Comparison of ENCODE assay signal across 8 mouse cellular contexts in the genomic region with DNA sequence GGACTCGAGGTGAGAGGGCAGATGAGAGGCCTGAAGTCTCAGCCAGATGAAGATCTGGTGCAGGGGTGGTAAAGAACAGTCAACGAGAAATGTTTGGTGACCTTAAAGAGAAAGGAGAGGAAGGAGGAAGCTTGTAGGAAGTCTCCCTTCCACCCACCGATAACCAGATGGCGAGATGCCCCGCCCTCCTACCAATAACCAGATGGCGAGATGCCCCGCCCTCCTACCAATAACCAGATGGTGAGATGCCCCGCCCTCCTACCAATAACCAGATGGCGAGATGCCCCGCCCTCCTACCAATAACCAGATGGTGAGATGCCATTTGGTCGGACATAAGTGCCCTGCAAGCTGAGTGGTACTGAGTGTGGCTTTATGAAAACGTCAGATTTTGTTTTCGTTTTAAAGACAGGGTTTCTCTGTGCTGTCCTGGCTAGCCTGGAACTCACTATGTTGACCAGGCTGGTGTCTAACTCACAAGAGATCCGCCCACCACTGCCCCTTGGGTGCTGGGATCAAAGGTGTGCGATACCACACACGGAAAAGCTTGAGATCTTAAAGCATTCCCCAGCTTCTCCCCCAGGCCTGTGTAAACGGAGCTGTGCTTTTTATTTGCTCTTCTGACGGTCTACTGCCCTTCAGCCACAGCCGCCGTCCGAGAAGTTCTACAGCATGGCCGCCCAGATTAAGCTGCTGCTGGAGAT. TPM values are rescaled to one million over a fixed set of nuclear protein-coding genes. Genes with fewer than 3 reads are reported as not detected.
DNase-seq lines count a peak whose midpoint lies in the region; ATAC-seq and TF ChIP-seq lines count a peak whose summit lies in the region.

No protein-coding gene starts in this region.

- 0 out of 2 replicates have a peak, but pooled peaks cover 4% of the 10 kb centered on the region for H3K27me3 ChIP-seq in lung, embryonic 14.5 days (ENCODE audit: insufficient read depth, low read length)
- H3K27me3 ChIP-seq in limb, embryonic 15.5 days = no peaks in the 10 kb centered on the region
- H3K27me3 ChIP-seq in stomach, embryonic 15.5 days (replicated peaks) = no peaks in the 10 kb centered on the region

- H3K27ac ChIP-seq in lung, embryonic 14.5 days (ENCODE audit: low read depth) = 0 out of 2 replicates have a peak overlapping the region, but pooled peaks have one; percentile 9
- H3K27ac ChIP-seq in limb, embryonic 15.5 days = peak overlapping the region; percentile 17; the same call in 1 of the 2 replicates
- H3K27ac ChIP-seq in stomach, embryonic 15.5 days = peak overlapping the region; percentile 59

- no peaks in the 10 kb centered on the region for H3K9me3 ChIP-seq in lung, embryonic 14.5 days (ENCODE audit: low read depth, low read length)
- no peaks in the 10 kb centered on the region for H3K9me3 ChIP-seq in limb, embryonic 15.5 days
- no peaks in the 10 kb centered on the region for H3K9me3 ChIP-seq in stomach, embryonic 15.5 days

- H3K4me3 ChIP-seq in lung, embryonic 14.5 days (ENCODE audit: low read depth, low read length) = no peak overlapping the region
- no peak overlapping the region for H3K4me3 ChIP-seq in limb, embryonic 15.5 days
- no peak overlapping the region for H3K4me3 ChIP-seq in stomach, embryonic 15.5 days (replicated peaks)

- ATAC-seq in lung, embryonic 14.5 days (ENCODE audit: insufficient read depth) = no peak
- ATAC-seq in erythroblast, adult 5-6 weeks (replicated peaks; ENCODE audit: low FRiP score, poor library complexity, severe bottlenecking) = peak; percentile 82
- ATAC-seq in limb, embryonic 15.5 days (ENCODE audit: insufficient number of reproducible peaks, low FRiP score, low TSS enrichment, low read depth) = no peak
- no peak for ATAC-seq in stomach, embryonic 15.5 days (ENCODE audit: insufficient read depth, low FRiP score, low read depth)

- no peak for TF ChIP-seq CTCF in lung, embryonic 14.5 days (IDR thresholded peaks at IDR 0.05; ENCODE audit: low read depth)

- peaks cover 50% of the 10 kb centered on the region for H3K36me3 ChIP-seq in lung, embryonic 14.5 days (ENCODE audit: insufficient read depth)
- peaks cover 47% of the 10 kb centered on the region for H3K36me3 ChIP-seq in limb, embryonic 15.5 days
- H3K36me3 ChIP-seq in stomach, embryonic 15.5 days = peaks cover 38% of the 10 kb centered on the region

- peaks cover 11% of the 10 kb centered on the region for H3K4me1 ChIP-seq in lung, embryonic 14.5 days (ENCODE audit: insufficient read depth)
- H3K4me1 ChIP-seq in limb, embryonic 15.5 days = peaks cover 49% of the 10 kb centered on the region
- peaks cover 17% of the 10 kb centered on the region for H3K4me1 ChIP-seq in stomach, embryonic 15.5 days

- WGBS in lung, embryonic 14.5 days = 61% methylated on average over 22 of the region's 22 CpGs
- 48% methylated on average over 22 of the region's 22 CpGs for WGBS in limb, embryonic 15.5 days
- WGBS in stomach, embryonic 15.5 days = 60% methylated on average over 22 of the region's 22 CpGs

- no peak for DNase-seq in lung, embryonic 14.5 days
- no peak for DNase-seq in lung, postnatal 36 days
- no peak for DNase-seq in layer of hippocampus, adult 9-11 months
- DNase-seq in adrenal gland, postnatal 36 days = no peak
- no peak for DNase-seq in thymus, adult 18-20 months

- H3K9ac ChIP-seq in lung, embryonic 14.5 days = no peak overlapping the region
- H3K9ac ChIP-seq in limb, embryonic 15.5 days = no peak overlapping the region
- H3K9ac ChIP-seq in stomach, embryonic 15.5 days = no peak overlapping the region

- peak overlapping the region; percentile 85; the same call in 1 of the 2 replicates for H3K4me2 ChIP-seq in lung, embryonic 14.5 days
- no peak overlapping the region for H3K4me2 ChIP-seq in limb, embryonic 15.5 days
- peak overlapping the region; percentile 17; the same call in 1 of the 2 replicates for H3K4me2 ChIP-seq in stomach, embryonic 15.5 days

RNA-seq across cellular contexts. Expression of gene Slc39a11, which starts 1.5 kb away (rescaled TPM):
- polyA plus RNA-seq in lung, embryonic 14.5 days (2014; fragmentation: Nextera tagmentation; extraction: Ambion mirVana) = 19.6 and 21.8 TPM in 2 replicates
- 6.3 and 13.6 TPM in 2 replicates for total RNA-seq in erythroblast, adult 5-6 weeks (2015; ENCODE audit: low replicate concordance)
- 5.7 and 7.5 TPM in 2 replicates for total RNA-seq in erythroblast, adult 5-6 weeks (2017; ENCODE audit: low replicate concordance)
- 30.0 and 30.1 TPM in 2 replicates for polyA plus RNA-seq in limb, embryonic 15.5 days (2015; fragmentation: Nextera tagmentation; extraction: Ambion mirVana)
- polyA plus RNA-seq in stomach, embryonic 15.5 days (2015; fragmentation: Nextera tagmentation; extraction: Ambion mirVana) = 37.1 and 46.6 TPM in 2 replicates
- 10 to 100 TPM; 27.4 to 27.7 TPM for total RNA-seq in adrenal gland, postnatal 36 days (2021)

RNA-seq across cellular contexts. Expression of gene Cog1, which starts 2.4 kb away (rescaled TPM):
- 28.4 and 28.8 TPM in 2 replicates for polyA plus RNA-seq in lung, embryonic 14.5 days (2014; fragmentation: Nextera tagmentation; extraction: Ambion mirVana)
- total RNA-seq in erythroblast, adult 5-6 weeks (2015; ENCODE audit: low replicate concordance) = 14.2 and 18.3 TPM in 2 replicates
- total RNA-seq in erythroblast, adult 5-6 weeks (2017; ENCODE audit: low replicate concordance) = 11.7 and 12.7 TPM in 2 replicates
- 24.9 and 25.4 TPM in 2 replicates for polyA plus RNA-seq in limb, embryonic 15.5 days (2015; fragmentation: Nextera tagmentation; extraction: Ambion mirVana)
- polyA plus RNA-seq in stomach, embryonic 15.5 days (2015; fragmentation: Nextera tagmentation; extraction: Ambion mirVana) = 23.1 and 25.3 TPM in 2 replicates
- total RNA-seq in adrenal gland, postnatal 36 days (2021) = 10 to 100 TPM; 35.4 to 39.5 TPM

RNA-seq across cellular contexts. Expression of gene Sstr2, which starts 32.2 kb away (rescaled TPM):
- 1.4 and 2.0 TPM in 2 replicates for polyA plus RNA-seq in lung, embryonic 14.5 days (2014; fragmentation: Nextera tagmentation; extraction: Ambion mirVana)
- 0.63 TPM in 1 of 2 replicates, not detected in the other for total RNA-seq in erythroblast, adult 5-6 weeks (2015; ENCODE audit: low replicate concordance)
- total RNA-seq in erythroblast, adult 5-6 weeks (2017; ENCODE audit: low replicate concordance) = 0.56 TPM in 1 of 2 replicates, not detected in the other
- polyA plus RNA-seq in limb, embryonic 15.5 days (2015; fragmentation: Nextera tagmentation; extraction: Ambion mirVana) = 1.0 and 1.6 TPM in 2 replicates
- 1.7 and 1.9 TPM in 2 replicates for polyA plus RNA-seq in stomach, embryonic 15.5 days (2015; fragmentation: Nextera tagmentation; extraction: Ambion mirVana)
- 1 to 10 TPM; 1.6 to 3.9 TPM for total RNA-seq in adrenal gland, postnatal 36 days (2021)

RNA-seq across cellular contexts. Expression of gene Fam104a, which starts 32.6 kb away (rescaled TPM):
- 46.6 and 52.0 TPM in 2 replicates for polyA plus RNA-seq in lung, embryonic 14.5 days (2014; fragmentation: Nextera tagmentation; extraction: Ambion mirVana)
- 20.0 and 21.7 TPM in 2 replicates for total RNA-seq in erythroblast, adult 5-6 weeks (2015; ENCODE audit: low replicate concordance)
- total RNA-seq in erythroblast, adult 5-6 weeks (2017; ENCODE audit: low replicate concordance) = 23.3 and 37.5 TPM in 2 replicates
- 45.6 and 46.0 TPM in 2 replicates for polyA plus RNA-seq in limb, embryonic 15.5 days (2015; fragmentation: Nextera tagmentation; extraction: Ambion mirVana)
- 43.8 and 49.8 TPM in 2 replicates for polyA plus RNA-seq in stomach, embryonic 15.5 days (2015; fragmentation: Nextera tagmentation; extraction: Ambion mirVana)
- 10 to 100 TPM; 32.0 to 39.7 TPM for total RNA-seq in adrenal gland, postnatal 36 days (2021)

RNA-seq across cellular contexts. Expression of gene D11Wsu47e, which starts 32.9 kb away (rescaled TPM):
- polyA plus RNA-seq in lung, embryonic 14.5 days (2014; fragmentation: Nextera tagmentation; extraction: Ambion mirVana) = 20.9 and 22.9 TPM in 2 replicates
- 1.3 and 8.1 TPM in 2 replicates for total RNA-seq in erythroblast, adult 5-6 weeks (2015; ENCODE audit: low replicate concordance)
- 11.2 and 11.7 TPM in 2 replicates for total RNA-seq in erythroblast, adult 5-6 weeks (2017; ENCODE audit: low replicate concordance)
- polyA plus RNA-seq in limb, embryonic 15.5 days (2015; fragmentation: Nextera tagmentation; extraction: Ambion mirVana) = 19.2 and 21.5 TPM in 2 replicates
- polyA plus RNA-seq in stomach, embryonic 15.5 days (2015; fragmentation: Nextera tagmentation; extraction: Ambion mirVana) = 20.0 and 20.7 TPM in 2 replicates
- total RNA-seq in adrenal gland, postnatal 36 days (2021) = 10 to 100 TPM; 13.4 to 18.7 TPM

Comparison
In these comparisons a context has a peak if more than half of its experiments do, and no peak if none do; other contexts are left out.
1. H3K27ac ChIP-seq: peak in every context shown above with its lines; median percentile 59 in stomach, embryonic 15.5 days; 17 in limb, embryonic 15.5 days; 9 in lung, embryonic 14.5 days.